Mouse (Mus musculus): ENCODE measurements around the gene Ccdc27.

Ccdc27 gene

DNA sequence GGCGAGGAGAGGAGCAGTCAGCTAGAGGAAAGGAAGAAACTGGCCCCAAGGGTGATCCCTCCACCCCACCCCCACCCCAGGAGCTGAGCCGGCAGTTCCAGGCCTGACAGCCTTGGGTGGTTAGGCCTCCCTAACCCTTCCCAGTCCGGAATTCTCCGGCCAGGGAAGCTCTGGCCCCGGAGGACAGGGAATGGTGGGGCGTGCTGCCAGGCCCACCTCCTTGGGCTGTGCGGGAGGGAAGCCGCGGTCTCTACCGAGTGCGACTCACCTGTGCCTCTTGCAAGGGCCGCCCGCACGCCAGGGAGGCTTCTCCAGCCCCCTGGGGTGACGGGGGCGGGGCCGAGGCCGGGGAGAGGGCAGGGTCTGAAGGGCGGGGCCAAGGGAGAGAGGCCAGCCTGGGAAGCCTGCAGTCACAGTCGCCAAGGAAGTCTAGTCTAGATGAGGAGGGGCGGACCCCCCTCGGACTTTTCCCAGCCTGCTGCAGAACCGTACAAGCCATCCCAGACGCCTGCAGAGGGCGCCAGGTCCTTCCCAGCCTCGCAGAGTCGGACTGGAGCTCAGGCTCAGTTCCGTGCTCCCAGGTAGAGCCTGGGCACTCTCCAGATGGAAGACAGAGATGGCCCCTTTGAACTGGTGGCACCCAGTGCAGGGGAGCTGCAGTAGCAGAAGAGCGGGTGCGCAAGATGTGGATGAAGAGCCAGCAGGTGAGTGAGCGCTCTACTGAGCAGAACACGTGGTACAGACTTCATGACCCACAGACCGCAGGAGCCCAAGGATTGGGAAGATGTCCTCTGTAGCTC lies 16.6 kb downstream of the Ccdc27 start, which contains the start of gene Smim1:
Smim1 (minus strand) TSS at position 590 of the 800 bp plus-strand sequence.
- DNase-seq (ENCODE audit: low read depth, low spot score), result no peak

DNA sequence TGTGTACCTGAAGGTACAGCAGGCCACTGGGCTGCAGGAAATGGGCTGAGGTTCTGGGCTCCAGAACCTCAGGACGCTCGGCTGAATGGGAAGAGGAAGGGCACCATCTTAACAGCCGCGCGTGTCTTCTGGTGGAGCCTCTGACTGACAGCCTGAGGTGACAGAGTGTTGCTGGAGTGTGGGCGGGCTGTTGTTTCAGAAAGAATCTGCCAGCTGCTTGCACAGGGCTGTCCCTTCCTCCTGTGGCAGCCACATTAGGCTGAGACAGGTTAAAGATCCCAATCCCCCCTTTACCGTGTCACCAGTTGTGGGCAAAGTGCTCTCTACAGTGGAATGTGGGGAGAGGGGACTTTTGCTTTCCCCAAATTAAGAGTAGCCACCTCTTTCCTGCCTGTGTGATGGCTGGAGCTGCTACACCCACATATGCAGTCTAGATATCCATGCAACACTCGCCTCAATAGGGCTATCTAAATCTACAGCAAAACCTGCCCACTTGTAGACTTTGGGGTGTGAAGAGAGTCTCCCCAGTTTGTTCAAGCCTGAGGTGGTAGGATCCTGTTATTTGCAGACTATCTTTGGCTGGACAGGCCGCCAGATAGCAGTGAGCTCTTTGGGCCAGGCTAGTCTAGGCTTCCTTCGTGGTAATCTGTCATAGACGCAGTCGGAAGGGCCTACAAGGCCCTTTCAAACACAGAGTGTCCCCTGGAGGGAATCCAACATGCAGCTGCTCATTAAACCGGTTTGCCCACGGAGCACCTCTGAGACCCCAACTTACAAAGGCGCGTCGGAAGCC lies 17.6 kb downstream of the Ccdc27 start:
- no peak for DNase-seq (ENCODE audit: low read depth, low spot score)

DNA sequence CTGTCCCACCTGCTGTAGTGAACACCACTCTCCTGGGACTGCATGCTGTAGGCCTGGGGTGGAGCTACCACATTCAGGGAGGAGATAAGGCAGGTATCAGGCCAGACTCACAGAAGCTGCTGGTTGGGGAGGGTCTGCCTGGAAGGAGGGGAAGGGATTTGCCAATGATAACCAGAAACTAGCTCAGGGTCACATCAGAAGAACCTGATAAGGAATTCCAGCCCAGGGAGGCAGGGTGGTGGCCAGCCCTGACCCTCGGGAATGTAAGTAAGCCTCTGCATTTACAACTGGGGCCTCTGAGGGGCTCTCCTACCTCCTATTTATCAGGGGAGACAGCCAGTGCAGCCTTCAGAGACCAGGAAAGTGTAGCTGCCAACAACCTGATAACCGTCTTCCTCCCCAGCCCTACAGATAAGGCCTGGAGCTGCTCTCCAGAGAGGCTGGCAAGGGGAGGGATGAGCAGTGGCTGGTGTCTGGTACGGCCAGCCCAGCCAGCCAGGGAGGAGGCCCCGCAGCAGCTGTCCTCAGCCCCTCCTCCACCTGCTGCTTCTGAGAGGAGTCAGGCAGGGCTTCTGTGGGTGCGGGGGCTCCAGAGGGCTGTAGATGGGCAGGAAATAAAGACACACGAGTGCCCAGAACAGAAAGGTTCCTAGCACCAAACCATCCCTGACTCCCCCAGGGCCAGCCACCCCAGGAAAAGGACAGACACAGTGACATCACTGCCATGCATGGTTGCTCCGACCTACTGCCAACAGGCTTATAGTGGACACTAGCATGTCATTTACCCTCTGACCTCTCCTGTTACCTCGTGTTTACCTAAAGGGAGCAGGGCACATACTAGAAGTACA lies 18.5 kb downstream of the Ccdc27 start:
- DNase-seq (ENCODE audit: low read depth, low spot score), result no peak

DNA sequence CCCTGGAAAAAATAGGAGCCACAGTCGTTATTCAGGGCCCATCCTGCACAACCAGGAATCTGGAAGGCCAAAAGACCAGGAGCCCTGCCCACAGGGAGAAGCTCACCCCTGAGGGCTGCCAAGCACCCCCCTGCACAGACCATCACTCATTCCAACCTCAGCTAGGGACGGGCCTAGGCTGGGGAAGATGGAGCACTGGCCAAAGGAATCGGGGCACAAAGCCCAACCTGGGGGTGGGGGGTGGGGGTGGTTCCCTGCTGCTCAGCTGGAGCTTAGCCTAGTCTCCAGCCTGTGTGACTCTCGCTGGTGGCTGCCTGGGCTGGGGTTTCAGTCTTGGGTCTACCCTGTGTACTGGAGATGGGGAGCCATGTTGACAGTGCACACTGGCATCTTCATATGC lies 19.6 kb downstream of the Ccdc27 start:
- no peak for DNase-seq (ENCODE audit: low read depth, low spot score)

DNA sequence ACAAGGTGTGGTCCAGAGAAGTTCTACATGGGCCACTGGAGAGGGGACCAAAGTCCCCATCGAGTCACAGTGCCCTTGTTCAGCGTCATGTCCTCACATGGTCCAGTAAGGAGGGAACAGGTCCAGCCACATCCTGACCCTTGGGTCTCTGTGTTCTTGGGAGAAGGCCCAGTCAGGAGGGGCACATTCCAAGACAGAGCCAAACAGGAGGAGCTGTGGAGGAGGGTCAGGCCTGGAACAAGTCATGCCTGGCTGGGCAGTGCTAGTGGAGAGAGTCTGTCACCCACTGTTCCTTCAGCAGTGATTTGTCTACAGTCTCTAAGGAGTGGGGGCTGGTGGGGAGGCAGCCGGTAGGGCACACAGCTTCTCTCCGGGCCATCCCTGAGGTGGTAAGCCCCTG lies 20.1 kb downstream of the Ccdc27 start:
- no peak for DNase-seq (ENCODE audit: low read depth, low spot score)

DNA sequence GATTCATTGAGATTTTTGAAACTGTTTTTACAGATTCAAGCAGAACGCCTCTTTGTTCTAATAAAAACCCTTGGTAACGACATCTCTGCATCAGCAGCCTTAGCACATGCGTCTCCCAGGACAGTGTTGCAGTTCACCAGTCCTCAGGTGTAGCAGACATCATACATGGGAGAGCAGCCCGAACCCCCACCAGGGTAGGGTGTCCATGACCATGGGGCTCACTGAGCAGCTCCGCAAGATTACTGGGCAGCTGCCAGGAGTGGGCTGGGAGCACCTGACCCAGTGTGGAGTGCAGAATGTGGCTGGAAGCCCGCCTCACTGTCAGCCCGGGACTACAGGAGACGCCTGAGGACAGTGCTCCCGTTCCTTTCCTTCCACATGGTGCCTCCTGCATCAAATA lies 21.0 kb downstream of the Ccdc27 start:
- DNase-seq (ENCODE audit: low read depth, low spot score), result no peak

DNA sequence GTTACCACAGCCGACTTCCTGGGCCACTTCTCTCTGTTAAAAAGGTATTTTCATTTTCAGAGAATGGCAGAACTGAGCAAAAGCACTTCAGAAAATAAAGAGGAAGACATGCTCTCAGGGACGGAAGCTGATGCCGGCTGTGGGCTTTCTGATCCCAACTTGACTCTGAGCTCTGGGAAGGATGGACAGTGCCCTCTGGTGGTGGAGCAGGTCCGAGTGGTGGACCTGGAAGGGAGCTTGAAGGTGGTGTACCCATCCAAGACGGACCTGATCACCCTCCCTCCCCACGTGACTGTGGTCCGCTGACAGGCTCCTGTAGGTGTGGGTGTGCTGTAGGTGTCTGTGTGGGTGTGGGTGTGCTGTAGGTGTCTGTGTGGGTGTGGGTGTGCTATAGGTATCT lies 22.9 kb downstream of the Ccdc27 start:
- peak; percentile 29 for DNase-seq (ENCODE audit: low read depth, low spot score)

DNA sequence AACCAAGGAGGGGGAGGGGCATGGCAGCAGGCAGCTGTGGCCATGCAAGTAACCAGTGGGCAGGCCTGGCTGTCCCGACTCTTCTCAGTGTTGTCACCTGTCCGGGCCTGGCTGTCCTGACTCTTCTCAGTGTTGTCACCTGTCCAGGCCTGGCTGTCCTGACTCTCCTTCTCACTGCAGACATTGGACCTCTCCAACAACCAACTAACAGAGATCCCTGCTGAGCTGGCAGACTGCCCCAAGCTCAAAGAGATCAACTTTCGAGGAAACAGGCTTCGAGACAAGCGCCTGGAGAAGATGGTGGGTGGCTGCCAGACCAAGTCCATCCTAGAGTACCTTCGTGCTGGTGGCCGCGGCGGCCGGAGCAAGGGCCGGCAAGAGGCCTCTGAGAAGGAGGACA lies 27.0 kb downstream of the Ccdc27 start:
- DNase-seq (ENCODE audit: low read depth, low spot score), result no peak

DNA sequence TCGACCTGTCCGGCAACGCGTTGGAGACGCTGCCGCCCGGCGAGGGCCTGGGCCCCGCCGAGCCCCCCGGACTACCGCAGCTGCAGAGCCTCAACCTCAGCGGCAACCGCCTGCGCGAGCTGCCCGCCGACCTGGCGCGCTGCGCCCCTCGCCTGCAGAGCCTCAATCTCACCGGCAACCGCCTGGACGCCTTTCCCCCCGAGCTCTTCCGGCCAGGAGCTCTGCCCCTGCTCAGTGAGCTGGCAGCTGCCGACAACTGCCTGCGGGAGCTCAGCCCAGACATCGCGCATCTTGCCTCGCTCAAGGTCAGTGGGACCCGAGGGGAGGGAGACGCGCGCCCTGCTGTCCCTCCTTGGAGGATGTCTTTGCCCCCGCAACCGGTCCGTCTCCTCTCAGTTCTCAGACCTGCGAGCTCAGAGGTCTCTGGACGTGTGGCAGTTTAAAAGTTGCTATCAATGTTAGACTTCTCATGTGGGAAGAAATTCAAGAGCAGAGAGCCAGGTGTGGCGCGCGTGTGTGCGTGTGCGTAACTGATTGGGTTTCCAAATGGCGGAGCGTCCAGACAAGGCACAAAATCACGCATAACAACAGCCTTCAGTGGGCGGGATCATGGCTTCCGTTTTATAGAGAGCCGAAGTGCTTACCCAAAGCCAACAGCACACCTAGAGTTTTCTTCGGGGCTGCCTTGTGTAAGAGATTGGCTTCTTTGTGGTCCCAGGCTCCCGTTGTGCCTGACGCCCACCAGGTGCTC lies 30.2 kb downstream of the Ccdc27 start:
- DNase-seq (ENCODE audit: low read depth, low spot score), result peak; percentile 52

DNA sequence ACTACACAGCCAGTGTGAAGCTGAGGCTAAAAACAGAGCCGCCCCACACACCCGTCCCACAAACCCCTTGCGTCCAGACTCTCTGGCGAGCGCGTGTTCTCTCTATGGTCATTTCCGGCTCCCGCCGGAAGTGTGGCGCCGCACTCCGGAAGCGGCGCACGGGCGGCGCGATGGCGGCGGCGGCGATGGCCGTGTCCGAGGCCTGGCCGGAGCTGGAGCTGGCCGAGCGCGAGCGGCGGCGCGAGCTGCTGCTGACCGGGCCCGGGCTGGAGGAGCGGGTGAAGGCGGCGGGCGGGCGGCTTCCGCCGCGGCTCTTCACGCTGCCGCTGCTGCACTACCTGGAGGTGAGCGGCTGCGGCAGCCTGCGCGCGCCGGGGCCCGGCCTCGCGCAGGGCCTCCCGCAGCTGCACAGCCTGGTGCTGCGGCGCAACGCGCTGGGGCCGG lies 30.8 kb downstream of the Ccdc27 start, which contains the start of gene Lrrc47:
Lrrc47 (plus strand) TSS at position 86 of the 444 bp plus-strand sequence.
- peak; percentile 84 for DNase-seq (ENCODE audit: low read depth, low spot score)

DNA sequence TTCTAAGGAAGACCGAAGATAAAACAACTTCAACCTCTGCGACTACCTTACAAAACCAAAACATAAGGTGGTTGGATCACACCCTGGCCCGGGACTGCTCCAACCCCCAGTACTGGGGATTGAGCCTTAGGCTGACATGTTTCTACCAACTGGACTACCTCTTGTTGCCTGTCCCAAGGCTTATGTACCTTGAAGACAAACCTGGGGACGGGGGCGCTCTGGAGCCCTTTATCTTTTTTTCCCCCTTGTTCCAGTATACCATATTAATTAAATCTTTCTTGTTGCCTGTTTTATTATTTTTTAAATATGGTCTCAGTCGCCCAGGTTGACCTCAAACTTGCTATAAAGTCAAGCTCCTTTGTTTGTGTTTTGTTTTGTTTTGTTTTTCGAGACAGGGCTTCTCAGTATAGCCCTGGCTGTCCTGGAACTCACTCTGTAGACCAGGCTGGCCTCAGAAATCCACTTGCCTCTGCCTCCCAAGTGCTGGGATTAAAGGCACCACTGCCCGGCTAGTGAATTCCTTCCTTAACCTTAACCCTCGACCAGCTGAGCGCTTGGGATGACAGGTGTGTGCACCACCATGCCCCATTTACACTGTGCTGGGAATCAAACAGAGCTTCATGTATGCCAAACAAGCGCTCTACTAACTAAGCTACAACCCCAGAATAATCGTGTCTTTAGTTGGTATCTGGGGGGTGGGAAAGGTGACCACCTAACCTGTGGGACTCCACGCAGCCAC lies 31.4 kb downstream of the Ccdc27 start:
- no peak for DNase-seq (ENCODE audit: low read depth, low spot score)

DNA sequence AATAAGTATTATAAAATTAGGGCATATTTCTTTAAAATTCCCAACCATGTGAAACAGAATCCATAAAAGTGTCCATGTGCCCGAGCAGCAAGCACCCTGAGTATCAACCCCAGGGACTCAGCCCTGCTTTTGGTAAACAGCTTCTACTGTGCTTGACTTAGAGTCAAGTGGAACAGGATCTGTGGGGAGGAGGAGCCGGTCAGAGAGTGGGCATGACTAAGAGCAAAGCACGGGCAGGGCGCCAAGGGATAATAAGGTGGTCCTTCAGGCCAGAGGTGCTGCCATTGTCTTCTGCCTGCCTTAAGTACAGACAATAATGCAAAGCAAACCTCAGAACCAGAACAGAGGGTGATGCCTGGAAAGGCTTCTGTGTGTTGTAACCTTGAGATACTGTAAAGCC lies 34.7 kb downstream of the Ccdc27 start:
- no peak for DNase-seq (ENCODE audit: low read depth, low spot score)

DNA sequence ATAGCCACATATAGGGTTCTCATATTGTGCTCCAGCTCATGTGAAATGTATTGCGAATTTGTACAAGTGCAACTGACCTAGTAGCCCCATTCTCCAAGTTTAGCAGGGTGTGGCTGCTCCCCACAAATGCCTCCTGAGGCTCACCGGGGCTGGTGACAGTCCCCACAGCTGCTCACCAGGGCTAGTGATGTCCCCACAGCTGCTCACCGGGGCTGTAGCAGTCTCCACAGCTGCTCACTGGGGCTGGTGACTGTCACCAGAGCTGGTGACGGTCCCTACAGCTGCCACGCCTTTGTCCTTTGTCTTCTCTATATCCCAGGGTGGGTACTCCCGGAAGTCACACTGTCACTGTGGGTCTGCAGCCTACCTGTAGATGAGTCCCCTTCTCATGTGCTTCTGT lies 36.2 kb downstream of the Ccdc27 start:
- no peak for DNase-seq (ENCODE audit: low read depth, low spot score)

DNA sequence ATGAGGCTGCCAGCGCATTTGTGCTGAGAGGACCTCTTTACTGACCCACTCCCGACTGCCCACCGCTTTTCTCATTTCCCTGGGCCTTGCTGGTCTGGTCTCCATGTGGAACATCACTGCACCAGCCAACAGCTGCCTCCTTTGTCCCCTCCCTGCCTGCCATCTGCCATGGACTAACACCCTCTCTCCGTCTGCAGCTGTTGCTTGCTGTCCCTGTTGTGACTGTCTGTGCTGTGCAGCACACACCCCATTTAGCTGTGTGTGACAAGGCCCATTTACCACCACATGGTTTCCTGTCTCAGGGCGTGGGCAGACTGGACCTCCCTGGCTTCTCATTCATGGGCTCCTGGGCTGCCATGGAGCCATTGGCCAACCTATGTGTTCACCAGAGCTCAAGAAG lies 37.0 kb downstream of the Ccdc27 start:
- no peak for DNase-seq (ENCODE audit: low read depth, low spot score)

DNA sequence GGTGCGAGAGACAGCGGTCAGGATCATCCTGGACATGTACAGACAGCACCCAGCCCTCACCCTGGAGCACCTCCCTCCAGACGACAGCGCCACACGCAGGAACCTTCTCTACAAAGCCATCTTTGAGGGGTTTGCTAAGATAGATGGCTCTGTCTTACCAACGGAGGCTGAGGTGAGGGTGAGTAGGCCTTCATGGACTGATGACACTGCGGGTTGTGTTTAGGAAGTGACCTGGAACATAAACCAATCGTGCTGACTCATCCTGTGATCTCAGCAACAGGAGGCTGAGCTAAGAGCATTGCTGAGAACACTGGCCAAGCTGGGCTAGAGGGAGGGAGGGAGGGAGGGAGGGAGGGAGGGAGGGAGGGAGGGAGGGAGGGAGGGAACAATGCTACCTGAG lies 49.0 kb downstream of the Ccdc27 start:
- no peak for DNase-seq (ENCODE audit: low read depth, low spot score)

DNA sequence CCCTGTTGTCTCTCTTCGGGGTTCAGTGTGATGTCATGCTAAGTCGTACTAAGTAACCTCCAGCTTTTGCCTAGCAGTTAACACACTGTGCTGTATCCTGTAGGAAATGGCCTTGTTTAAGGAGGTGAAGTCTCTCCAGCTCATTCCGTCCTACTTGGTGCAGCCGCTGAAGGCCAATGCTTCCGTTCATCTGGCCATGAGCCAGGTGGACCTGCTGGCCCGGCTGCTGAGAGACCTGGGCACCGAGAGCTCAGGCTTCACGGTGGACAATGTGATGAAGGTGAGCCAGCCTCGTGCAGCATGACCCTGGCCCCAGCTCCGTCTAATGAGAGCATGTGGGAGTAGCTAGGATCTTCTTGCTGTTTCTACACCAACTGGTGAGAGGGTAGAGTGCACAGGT lies 49.8 kb downstream of the Ccdc27 start:
- DNase-seq (ENCODE audit: low read depth, low spot score), result no peak

DNA sequence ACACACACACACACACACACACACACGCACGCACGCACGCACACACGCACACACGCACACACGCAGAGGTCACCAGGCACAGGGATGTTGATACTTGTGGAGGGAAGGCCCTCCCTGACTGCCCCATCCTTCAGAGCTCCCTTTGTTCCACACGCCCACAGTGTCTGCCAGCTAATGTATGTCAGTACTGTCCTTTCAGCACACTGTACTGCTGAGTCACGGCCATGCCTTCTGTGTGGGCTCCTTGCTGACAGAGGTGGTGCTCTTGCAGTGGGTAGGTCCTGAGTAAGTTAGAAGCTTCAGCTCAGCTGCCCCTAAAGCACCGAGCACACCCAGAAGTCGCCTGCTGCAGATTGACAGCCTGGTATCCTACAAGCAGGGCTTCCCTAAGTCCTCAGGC lies 62.0 kb downstream of the Ccdc27 start:
- DNase-seq (ENCODE audit: low read depth, low spot score), result no peak

DNA sequence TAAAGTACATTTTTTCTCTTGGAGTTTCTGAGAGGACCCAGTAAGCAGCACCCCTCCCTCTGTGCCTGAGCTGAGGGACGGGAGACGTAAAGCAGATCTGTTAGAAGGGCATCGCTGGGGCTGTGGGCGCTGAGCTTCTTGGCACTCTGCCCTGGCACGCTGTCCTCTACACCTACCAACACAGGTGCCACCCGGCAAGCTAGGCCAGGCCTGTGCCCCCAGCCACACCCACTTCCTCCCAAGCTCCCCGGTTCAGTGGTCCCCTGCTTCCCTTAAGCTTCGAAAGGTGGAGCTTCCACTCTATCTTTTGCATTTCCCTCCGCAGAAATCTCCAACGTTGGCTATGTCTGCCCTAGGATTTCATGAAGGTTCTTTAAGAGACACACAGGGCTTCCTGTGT lies 63.2 kb downstream of the Ccdc27 start:
- no peak for DNase-seq (ENCODE audit: low read depth, low spot score)

Data from CD4-positive helper T cell, adult 2 months (primary cell).